8 mouse cellular contexts compared by ENCODE assay signal in genomic region chrX:102349843-102350731, GRCm38 (mm10).
DNase-seq lines count a peak whose midpoint lies in the region; ATAC-seq lines count a peak whose summit lies in the region.

No protein-coding gene starts in this region.

- no peak overlapping the region for H3K4me3 ChIP-seq in embryonic facial prominence, embryonic 11.5 days (ENCODE audit: low read depth, low read length)
- no peak overlapping the region for H3K4me3 ChIP-seq in intestine, embryonic 15.5 days (replicated peaks)
- no peak overlapping the region for H3K4me3 ChIP-seq in hindbrain, embryonic 12.5 days

- H3K36me3 ChIP-seq in embryonic facial prominence, embryonic 11.5 days (replicated peaks; ENCODE audit: control insufficient read depth, insufficient read depth, low read depth, low read length): no peaks in the 10 kb centered on the region
- H3K36me3 ChIP-seq in intestine, embryonic 15.5 days: no peaks in the 10 kb centered on the region
- no peaks in the 10 kb centered on the region for H3K36me3 ChIP-seq in hindbrain, embryonic 12.5 days

- DNase-seq in heart, adult 18-20 months: peak; percentile 43 to 48
- no peak for DNase-seq in heart, postnatal 25 days (ENCODE audit: low spot score)
- DNase-seq in NIH3T3 (ENCODE audit: low read depth): peak; percentile 57
- DNase-seq in embryonic facial prominence, embryonic 11.5 days (ENCODE audit: low spot score): peak; percentile 31
- peak; percentile 53 for DNase-seq in heart, postnatal 10 days

- H3K4me2 ChIP-seq in embryonic facial prominence, embryonic 11.5 days (ENCODE audit: low read depth, low read length): no peak overlapping the region
- no peak overlapping the region for H3K4me2 ChIP-seq in intestine, embryonic 15.5 days (replicated peaks)
- no peak overlapping the region for H3K4me2 ChIP-seq in hindbrain, embryonic 12.5 days (replicated peaks)

- intact Hi-C loops in heart, postnatal 25 days (cut with DNase I): no loop called here
- intact Hi-C loops in heart, postnatal 10 days (cut with DNase I): loop anchor here (5.0 kb wide), 1 partner anchor 98 kb away; the partner anchor contains the start of gene Cited1

- ATAC-seq in embryonic facial prominence, embryonic 11.5 days (replicated peaks; ENCODE audit: insufficient number of reproducible peaks, low FRiP score, low TSS enrichment, low read depth): no peak
- no peak for ATAC-seq in monocyte, adult 5-6 weeks (replicated peaks; ENCODE audit: insufficient number of reproducible peaks, low FRiP score, low TSS enrichment, poor library complexity, severe bottlenecking)
- ATAC-seq in intestine, embryonic 15.5 days: no peak
- ATAC-seq in hindbrain, embryonic 12.5 days (ENCODE audit: low FRiP score): no peak

- no peaks in the 10 kb centered on the region for H3K9me3 ChIP-seq in embryonic facial prominence, embryonic 11.5 days (replicated peaks; ENCODE audit: control insufficient read depth, low read length)
- no peaks in the 10 kb centered on the region for H3K9me3 ChIP-seq in intestine, embryonic 15.5 days
- H3K9me3 ChIP-seq in hindbrain, embryonic 12.5 days (replicated peaks): no peaks in the 10 kb centered on the region

- H3K27me3 ChIP-seq in embryonic facial prominence, embryonic 11.5 days (ENCODE audit: control insufficient read depth, insufficient read depth, low read length): 0 out of 2 replicates have a peak, but pooled peaks cover 2% of the 10 kb centered on the region
- peaks cover 4% of the 10 kb centered on the region; the same call in 1 of the 2 replicates for H3K27me3 ChIP-seq in intestine, embryonic 15.5 days (replicated peaks)
- peaks cover 24% of the 10 kb centered on the region for H3K27me3 ChIP-seq in hindbrain, embryonic 12.5 days

- H3K27ac ChIP-seq in embryonic facial prominence, embryonic 11.5 days (replicated peaks; ENCODE audit: low read depth, low read length): no peak overlapping the region
- H3K27ac ChIP-seq in intestine, embryonic 15.5 days: no peak overlapping the region
- no peak overlapping the region for H3K27ac ChIP-seq in hindbrain, embryonic 12.5 days

- H3K4me1 ChIP-seq in embryonic facial prominence, embryonic 11.5 days (ENCODE audit: control insufficient read depth, insufficient read depth, low read length): no peaks in the 10 kb centered on the region
- H3K4me1 ChIP-seq in intestine, embryonic 15.5 days (replicated peaks): no peaks in the 10 kb centered on the region
- peaks cover 3% of the 10 kb centered on the region; the same call in 1 of the 2 replicates for H3K4me1 ChIP-seq in hindbrain, embryonic 12.5 days

- H3K9ac ChIP-seq in embryonic facial prominence, embryonic 11.5 days (replicated peaks; ENCODE audit: low read length): no peak overlapping the region
- no peak overlapping the region for H3K9ac ChIP-seq in intestine, embryonic 15.5 days
- no peak overlapping the region for H3K9ac ChIP-seq in hindbrain, embryonic 12.5 days

- WGBS in embryonic facial prominence, embryonic 11.5 days: 61% methylated on average over 14 of the region's 14 CpGs
- 70% methylated on average over 14 of the region's 14 CpGs for WGBS in intestine, embryonic 15.5 days
- 72% methylated on average over 14 of the region's 14 CpGs for WGBS in hindbrain, embryonic 12.5 days
